Mouse (Mus musculus): ENCODE measurements at regions not wholly inside any gene's neighbourhood (a gene's known extent, or its start where the extent isn't known, plus 50 kb on each side); places are given as distances from the start of the nearest gene placed in this dataset.

DNA sequence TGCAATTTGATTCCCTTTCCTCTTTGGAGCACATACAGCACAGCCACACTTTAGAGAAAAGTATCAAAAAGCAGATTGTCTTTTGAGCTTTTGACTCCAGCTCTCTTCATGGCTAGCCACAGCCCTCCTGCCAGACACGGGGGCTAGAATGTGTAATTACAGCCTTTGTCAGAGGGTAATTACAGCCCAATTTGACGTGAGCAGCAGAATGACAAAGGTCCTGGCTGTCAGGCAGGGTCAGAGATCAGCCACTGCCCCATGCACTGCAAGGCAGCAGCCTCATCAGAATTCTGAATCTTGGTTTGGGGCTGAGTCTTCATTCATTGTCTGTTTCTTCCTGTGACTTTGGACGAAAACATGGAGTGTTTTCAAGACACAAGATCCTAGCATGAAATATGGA is 95.7 kb upstream of the Ednrb start:
- in situ Hi-C loops (cut with MboI; ENCODE audit: unreplicated experiment in 2 of 2), result no loop called here

DNA sequence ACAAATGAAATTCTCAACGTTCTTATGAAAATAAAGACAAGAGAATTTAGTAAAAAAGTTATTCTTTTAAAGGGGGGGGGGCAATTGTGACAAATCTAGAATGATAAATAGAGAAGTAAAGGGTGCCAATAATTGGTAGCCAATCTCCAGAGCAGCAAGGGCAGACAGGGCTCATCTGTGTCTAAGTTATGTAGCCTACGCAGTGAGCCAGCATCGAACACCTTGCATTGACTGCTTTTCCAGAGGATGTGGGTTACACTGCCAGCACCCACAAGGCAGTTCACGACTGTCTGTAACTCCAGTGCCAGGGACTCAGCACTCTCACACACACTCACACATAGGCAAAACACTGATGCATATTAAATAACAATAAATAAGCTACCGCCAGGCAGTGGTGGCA is 94.7 kb upstream of the Ednrb start:
- in situ Hi-C loops (cut with MboI; ENCODE audit: unreplicated experiment in 2 of 2), result no loop called here

DNA sequence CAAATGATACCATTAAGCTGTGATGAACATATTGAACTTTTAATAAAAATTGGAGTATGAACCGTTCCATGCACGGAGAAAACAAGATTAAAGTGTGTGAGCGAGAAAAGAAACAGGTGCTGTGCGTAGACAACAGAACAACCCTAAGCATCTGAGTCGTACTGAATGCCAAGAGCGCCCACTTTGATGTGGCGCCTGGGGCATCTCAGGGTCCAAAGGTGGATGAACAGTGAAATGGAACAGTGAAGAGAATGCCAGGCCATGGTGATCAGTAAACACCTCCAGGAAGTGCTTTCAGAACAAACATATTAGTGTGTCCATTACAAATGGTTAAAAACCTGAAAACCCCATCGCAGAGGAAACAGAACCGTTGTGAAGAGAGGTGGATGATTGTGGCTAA is 94.0 kb upstream of the Ednrb start:
- in situ Hi-C loops (cut with MboI; ENCODE audit: unreplicated experiment in 2 of 2), result no loop called here

- in situ Hi-C loops (cut with MboI; ENCODE audit: unreplicated experiment in 2 of 2), result no loop called here
These were observed 93.5 kb upstream of the Ednrb start for GRCm38 (mm10) chr14:103937700-103938099.

DNA sequence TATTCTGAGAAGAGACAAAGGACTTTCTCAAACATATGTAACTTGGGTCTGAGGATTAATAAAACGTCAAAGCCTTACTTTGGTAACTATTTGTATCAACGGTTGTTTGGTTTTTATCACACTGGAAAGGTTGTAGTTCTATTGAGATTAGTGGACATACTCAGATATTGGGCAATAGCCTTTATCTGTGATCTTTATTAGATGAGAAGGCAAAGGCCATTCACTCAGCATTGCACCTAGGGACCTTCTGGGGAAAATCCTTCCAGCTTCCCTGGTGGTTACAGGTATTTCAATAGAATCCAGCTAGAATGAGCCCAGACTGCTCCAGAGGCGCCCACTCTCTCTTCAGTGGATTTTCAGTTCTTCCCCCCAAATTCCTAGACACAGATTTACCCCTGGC is 89.6 kb upstream of the Ednrb start:
- in situ Hi-C loops (cut with MboI; ENCODE audit: unreplicated experiment in 2 of 2), result no loop called here

- in situ Hi-C loops (cut with MboI; ENCODE audit: unreplicated experiment in 2 of 2), result no loop called here
These were observed 88.0 kb upstream of the Ednrb start for GRCm38 (mm10) chr14:103932170-103932569.

DNA sequence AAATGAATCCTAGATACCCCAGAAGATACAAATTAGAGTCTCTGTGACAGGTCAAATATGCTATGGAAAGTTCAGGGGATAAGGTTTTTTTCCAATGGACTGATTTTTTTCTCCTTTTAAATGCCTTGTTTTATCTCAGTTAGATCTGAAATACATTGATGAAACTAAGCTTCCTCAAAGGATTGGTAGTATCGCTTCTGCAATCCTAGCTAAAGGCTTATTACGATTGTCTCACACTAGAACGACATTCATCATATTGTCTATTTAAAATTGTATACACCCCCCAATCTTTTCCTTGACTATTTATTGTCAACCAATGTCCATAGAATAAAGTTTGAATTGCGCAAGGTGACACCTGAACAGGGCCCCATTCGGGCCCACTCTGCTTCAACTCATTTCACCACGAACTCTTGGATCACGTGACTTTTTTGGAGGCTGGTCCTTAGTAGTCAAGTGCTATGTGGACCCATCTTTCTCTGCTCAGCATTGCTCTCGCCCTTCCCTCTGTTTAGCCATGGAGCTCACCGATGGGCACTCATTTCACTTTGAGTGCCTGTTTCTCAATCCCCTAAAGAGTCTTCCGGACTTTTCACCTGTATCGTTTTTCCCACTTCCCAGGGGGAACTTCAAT is 85.6 kb upstream of the Ednrb start:
- in situ Hi-C loops (cut with MboI; ENCODE audit: unreplicated experiment in 2 of 2), result no loop called here

DNA sequence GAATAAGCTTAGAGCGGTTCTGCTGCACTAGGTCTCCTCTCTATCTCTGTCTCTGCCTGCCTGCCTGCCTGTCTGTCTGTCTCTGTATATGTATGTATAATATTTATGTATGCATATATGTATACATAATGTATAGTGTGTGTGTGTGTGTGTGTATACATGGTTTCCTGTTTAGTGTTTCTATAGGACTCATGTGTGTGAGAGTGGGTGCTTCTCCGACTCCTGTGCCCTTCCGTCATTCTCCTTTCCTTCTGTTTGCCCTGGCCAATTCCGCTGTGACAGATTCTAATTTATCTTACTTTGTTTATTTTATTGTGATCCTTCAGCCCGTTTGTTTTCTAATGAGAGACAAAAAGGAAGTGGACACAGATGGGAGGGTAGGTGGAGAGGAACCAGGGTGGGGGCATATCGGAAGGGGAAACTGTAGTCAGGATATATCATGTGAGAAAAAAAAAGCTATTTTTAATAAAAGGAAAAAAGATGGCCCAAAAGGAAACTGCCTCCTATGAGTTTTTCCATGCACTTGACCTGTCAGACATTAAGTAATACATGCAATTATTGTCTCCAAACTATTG is 85.0 kb upstream of the Ednrb start:
- in situ Hi-C loops (cut with MboI; ENCODE audit: unreplicated experiment in 2 of 2), result no loop called here

- in situ Hi-C loops (cut with MboI; ENCODE audit: unreplicated experiment in 2 of 2), result no loop called here
These were observed 76.0 kb upstream of the Ednrb start for GRCm38 (mm10) chr14:103920169-103920568.

DNA sequence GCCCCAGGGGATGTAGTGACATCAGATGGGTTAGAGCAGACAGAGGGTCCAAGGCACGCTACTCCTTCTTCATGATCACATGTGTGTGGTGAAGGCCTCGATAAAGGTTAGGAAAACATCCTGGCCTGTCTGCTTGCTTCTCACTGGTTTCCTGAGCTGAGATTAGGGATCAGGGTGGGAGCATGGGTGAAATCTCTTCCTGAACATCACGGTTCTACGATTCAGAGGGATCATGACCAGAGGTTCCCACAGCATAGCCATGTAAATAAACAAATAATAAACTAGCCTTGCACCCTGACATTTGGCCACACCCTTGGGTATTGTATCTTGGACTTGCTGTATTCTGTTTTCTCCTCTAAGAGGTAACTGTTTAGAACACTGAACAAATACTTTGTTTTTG is 75.2 kb upstream of the Ednrb start:
- in situ Hi-C loops (cut with MboI; ENCODE audit: unreplicated experiment in 2 of 2), result no loop called here

GRCm38 (mm10) chr14:103913453-103913852 is 69.3 kb upstream of the Ednrb start:
- in situ Hi-C loops (cut with MboI; ENCODE audit: unreplicated experiment in 2 of 2), result no loop called here

DNA sequence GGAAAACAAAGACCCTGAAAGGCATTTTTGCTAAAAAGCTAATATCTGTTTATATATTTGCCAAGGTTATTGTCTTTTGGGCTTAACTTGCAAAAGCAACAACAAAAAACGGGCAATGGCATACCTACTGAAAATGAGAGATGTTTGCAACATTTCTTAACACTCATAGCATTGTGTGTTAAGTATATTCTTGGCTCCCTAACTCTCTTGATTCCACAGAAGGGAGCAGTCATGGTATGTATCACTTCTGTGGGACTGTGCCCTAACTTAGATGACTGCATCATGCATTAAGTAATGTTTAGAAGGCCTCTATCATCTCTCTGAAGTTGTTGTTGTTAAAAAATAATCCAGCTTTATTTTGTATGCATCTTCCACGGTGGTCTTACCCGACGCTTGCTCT is 67.5 kb upstream of the Ednrb start:
- in situ Hi-C loops (cut with MboI; ENCODE audit: unreplicated experiment in 2 of 2), result no loop called here

GRCm38 (mm10) chr14:103911280-103911679 is 67.1 kb upstream of the Ednrb start:
- in situ Hi-C loops (cut with MboI; ENCODE audit: unreplicated experiment in 2 of 2), result no loop called here

- in situ Hi-C loops (cut with MboI; ENCODE audit: unreplicated experiment in 2 of 2), result no loop called here
These were observed 62.3 kb upstream of the Ednrb start for GRCm38 (mm10) chr14:103906417-103907070.

GRCm38 (mm10) chr14:103900817-103901216 is 56.6 kb upstream of the Ednrb start:
- in situ Hi-C loops (cut with MboI; ENCODE audit: unreplicated experiment in 2 of 2), result no loop called here

DNA sequence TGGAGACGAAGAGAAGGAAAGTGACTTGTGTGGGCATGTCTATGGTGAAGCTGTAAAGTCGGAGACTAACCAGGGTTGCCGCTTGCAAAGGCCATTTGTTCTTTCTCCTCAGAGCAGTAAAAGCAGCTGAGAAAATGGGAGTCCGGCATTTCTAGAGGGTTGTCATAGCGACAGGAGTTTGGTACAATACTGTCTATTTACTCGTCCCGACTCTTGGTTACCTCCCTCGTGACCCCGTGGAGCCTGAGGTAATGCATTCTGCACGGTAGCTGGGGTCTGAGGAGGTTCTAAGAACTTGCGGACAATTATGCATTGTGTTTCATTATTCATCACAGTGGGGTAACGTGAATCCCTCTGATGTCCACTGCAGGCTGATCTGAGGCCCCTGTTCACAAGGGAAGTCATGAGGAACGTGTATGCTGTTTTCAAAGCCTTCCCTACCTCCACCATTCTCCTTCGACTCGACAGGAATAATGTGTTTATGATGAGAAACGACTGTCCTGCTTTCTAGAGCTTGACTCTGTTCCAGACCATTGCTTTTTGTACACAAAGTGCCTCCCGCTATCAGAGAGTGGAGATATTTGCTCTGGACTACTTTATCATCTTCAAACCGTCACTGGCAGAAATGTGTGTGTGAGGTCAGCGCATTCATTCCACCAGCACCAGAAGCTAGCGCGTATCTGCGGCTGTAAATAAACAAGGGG is 55.1 kb upstream of the Ednrb start:
- in situ Hi-C loops (cut with MboI; ENCODE audit: unreplicated experiment in 2 of 2), result no loop called here

DNA sequence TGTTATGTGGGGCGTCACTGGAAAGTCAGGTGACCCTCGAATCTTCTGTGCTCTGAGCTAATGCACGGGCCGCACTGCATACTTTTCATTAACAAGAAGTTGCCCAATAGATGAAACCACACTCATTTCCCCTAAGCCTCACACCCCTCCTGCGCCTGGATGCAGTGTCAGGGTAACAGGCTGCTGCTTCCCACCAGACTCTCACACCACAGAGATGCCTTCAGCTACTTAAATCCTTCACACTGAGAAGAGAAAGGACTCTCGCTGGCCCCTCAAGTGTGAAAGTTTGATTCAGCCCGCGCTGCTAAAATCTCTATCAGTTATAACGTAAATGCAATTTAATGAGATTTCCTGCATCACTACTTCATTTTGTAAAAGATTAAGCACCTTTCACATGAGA is 54.5 kb upstream of the Ednrb start:
- in situ Hi-C loops (cut with MboI; ENCODE audit: unreplicated experiment in 2 of 2), result no loop called here

- in situ Hi-C loops (cut with MboI; ENCODE audit: unreplicated experiment in 2 of 2), result no loop called here
These were observed 51.1 kb upstream of the Ednrb start for GRCm38 (mm10) chr14:103895261-103895660.

Data from v-Abl transformed pro-B cells (cell line).